Mouse (Mus musculus) retina, postnatal 1 day (tissue): ENCODE results near the gene Plcd3.

Experiments
- DNase-seq: peaks from one replicate; pipeline ENCODE4 v3.0.0-alpha.2; 2012

Plcd3 gene

GRCm38 (mm10) chr11:103101481-103101865 is at the start of gene Plcd3, which contains the start of gene Acbd4:
TSS of gene Plcd3 (minus strand) at chr11:103101658.
TSS of gene Acbd4 (plus strand) at chr11:103101682.
- DNase-seq: peak; percentile 74

- no peak for DNase-seq
These were observed 48.3 kb upstream of the Plcd3 start for GRCm38 (mm10) chr11:103149771-103150170.

GRCm38 (mm10) chr11:103147766-103148165 is 46.3 kb upstream of the Plcd3 start:
- no peak for DNase-seq

GRCm38 (mm10) chr11:103146386-103146785 is 44.9 kb upstream of the Plcd3 start:
- no peak for DNase-seq

GRCm38 (mm10) chr11:103144309-103145285 is 43.1 kb upstream of the Plcd3 start:
- peak; percentile 66 for DNase-seq

GRCm38 (mm10) chr11:103142441-103143182 is 41.2 kb upstream of the Plcd3 start:
- peak; percentile 94 for DNase-seq

- DNase-seq: no peak
These were observed 40.4 kb upstream of the Plcd3 start for GRCm38 (mm10) chr11:103141944-103142255.

- peak; percentile 26 for DNase-seq
These were observed 39.9 kb upstream of the Plcd3 start for GRCm38 (mm10) chr11:103141101-103141943.

- DNase-seq: no peak
These were observed 39.3 kb upstream of the Plcd3 start for GRCm38 (mm10) chr11:103140763-103141100.

- no peak for DNase-seq
These were observed 38.7 kb upstream of the Plcd3 start for GRCm38 (mm10) chr11:103139951-103140762.

- DNase-seq: no peak
These were observed 34.6 kb upstream of the Plcd3 start for GRCm38 (mm10) chr11:103136039-103136577.

GRCm38 (mm10) chr11:103134221-103134620 is 32.8 kb upstream of the Plcd3 start:
- DNase-seq: no peak

- DNase-seq: peak; percentile 40
These were observed 32.2 kb upstream of the Plcd3 start for GRCm38 (mm10) chr11:103133456-103134185.

GRCm38 (mm10) chr11:103132576-103133455 is 31.4 kb upstream of the Plcd3 start:
- peak; percentile 100 for DNase-seq

- no peak for DNase-seq
These were observed 30.5 kb upstream of the Plcd3 start, which contains the start of gene Hexim2 for GRCm38 (mm10) chr11:103131701-103132575. TSS of gene Hexim2 (plus strand) at chr11:103132429.

- no peak for DNase-seq
These were observed 18.9 kb upstream of the Plcd3 start for GRCm38 (mm10) chr11:103120315-103120714.

GRCm38 (mm10) chr11:103119609-103120008 is 18.2 kb upstream of the Plcd3 start:
- DNase-seq: no peak

- no peak for DNase-seq
These were observed 17.4 kb upstream of the Plcd3 start for GRCm38 (mm10) chr11:103118866-103119265.

- DNase-seq: peak; percentile 57
These were observed 16.1 kb upstream of the Plcd3 start for GRCm38 (mm10) chr11:103117591-103118009.
